8 mouse cellular contexts compared by ENCODE assay signal in the genomic region with DNA sequence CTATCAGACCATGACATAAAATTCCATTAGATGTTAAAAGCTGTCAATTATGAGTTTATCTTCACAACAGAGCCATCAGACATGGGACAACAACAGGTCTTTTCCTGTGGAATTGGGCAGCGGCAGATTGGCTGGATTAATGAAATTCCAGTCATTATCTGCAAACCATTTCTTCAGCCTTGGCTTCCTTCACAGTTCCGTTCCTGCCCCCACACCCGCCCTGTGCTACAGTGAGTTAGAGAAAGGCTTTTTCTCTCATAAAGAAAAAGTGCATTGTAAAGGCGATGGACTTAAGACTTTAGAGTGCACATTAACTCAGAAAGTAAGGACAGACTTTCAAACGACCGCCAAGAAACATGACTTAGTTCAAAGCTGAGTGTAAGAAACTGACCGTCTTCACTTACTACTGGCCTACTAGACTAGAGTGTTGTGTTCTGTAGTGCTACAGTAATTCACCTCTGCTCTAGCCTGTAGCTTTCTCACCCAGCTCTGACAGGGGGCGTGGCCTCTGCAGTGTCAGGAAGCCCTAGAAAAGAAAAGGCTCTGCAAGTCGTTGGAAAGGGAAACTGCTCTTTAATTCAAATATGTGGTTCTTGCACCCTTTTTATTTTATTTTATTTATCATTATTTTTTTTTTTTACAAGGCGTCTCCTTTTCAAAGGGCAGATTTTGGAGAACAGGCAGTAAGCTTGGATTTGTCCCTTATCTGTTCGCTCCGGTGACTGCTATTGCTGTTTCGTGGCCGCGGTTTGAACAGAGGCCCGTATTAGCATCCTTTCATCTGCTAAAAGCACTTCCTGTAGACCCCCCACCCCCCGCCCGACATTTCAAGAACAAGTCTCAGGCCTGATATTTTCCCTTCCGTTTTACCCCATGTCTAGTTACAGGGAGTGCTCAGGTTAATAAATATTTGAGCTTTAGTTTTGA. TPM values are rescaled to one million over a fixed set of nuclear protein-coding genes. Genes with fewer than 3 reads are reported as not detected.
DNase-seq lines count a peak whose midpoint lies in the region; ATAC-seq and TF ChIP-seq lines count a peak whose summit lies in the region.

No protein-coding gene starts in this region.

- ATAC-seq in heart, embryonic 13.5 days (ENCODE audit: extremely low read depth, insufficient number of reproducible peaks, low FRiP score, low TSS enrichment), result no peak
- peak; percentile 81 for ATAC-seq in kidney, embryonic 14.5 days (ENCODE audit: low FRiP score, low TSS enrichment)
- ATAC-seq in megakaryocyte progenitor cell, adult 5-6 weeks (replicated peaks; ENCODE audit: poor library complexity), result peak; percentile 82

- 28% methylated on average over 19 of the region's 19 CpGs for WGBS in heart, embryonic 13.5 days
- 41% methylated on average over 19 of the region's 19 CpGs for WGBS in kidney, embryonic 14.5 days

- H3K4me3 ChIP-seq in heart, embryonic 13.5 days, result peak overlapping the region; percentile 46
- H3K4me3 ChIP-seq in kidney, embryonic 14.5 days (ENCODE audit: low read length), result peak overlapping the region; percentile 9; the same call in 1 of the 2 replicates

- H3K9ac ChIP-seq in heart, embryonic 13.5 days, result peak overlapping the region; percentile 66
- no peak overlapping the region for H3K9ac ChIP-seq in kidney, embryonic 14.5 days (ENCODE audit: low read depth, low read length)

- H3K27me3 ChIP-seq in heart, embryonic 13.5 days (replicated peaks), result no peaks in the 10 kb centered on the region
- no peaks in the 10 kb centered on the region for H3K27me3 ChIP-seq in kidney, embryonic 14.5 days (ENCODE audit: control insufficient read depth, insufficient read depth, low read length)

- TF ChIP-seq CTCF in brain, embryonic 14.5 days (IDR thresholded peaks at IDR 0.05; ENCODE audit: borderline replicate concordance, extremely low read depth, insufficient read depth, insufficient read length), result no peak

- no peak for TF ChIP-seq POLR2A in brain, embryonic 14.5 days (IDR thresholded peaks at IDR 0.05; ENCODE audit: borderline replicate concordance, extremely low read depth, insufficient read depth, insufficient read length, poor library complexity, severe bottlenecking)

- peak overlapping the region; percentile 65 for H3K4me2 ChIP-seq in heart, embryonic 13.5 days
- H3K4me2 ChIP-seq in kidney, embryonic 14.5 days (replicated peaks; ENCODE audit: low read depth, low read length), result peak overlapping the region; percentile 21

- H3K36me3 ChIP-seq in heart, embryonic 13.5 days, result no peaks in the 10 kb centered on the region
- H3K36me3 ChIP-seq in kidney, embryonic 14.5 days (ENCODE audit: control insufficient read depth, insufficient read depth, low read length), result no peaks in the 10 kb centered on the region

- no peaks in the 10 kb centered on the region for H3K9me3 ChIP-seq in heart, embryonic 13.5 days
- peaks cover 3% of the 10 kb centered on the region; the same call in 1 of the 2 replicates for H3K9me3 ChIP-seq in kidney, embryonic 14.5 days (ENCODE audit: control insufficient read depth, low read length)

- DNase-seq in adrenal gland, postnatal 10 days, result peak; percentile 26
- no peak for DNase-seq in adrenal gland, postnatal 4 days (ENCODE audit: low spot score in 2 of 2)
- DNase-seq in brain, embryonic 14.5 days (ENCODE audit: low read depth), result peak; percentile 61
- DNase-seq in cerebellum, postnatal 25 days, result no peak
- DNase-seq in retina, embryonic 14.5 days (ENCODE audit: low spot score), result no peak

- H3K4me1 ChIP-seq in heart, embryonic 13.5 days, result peaks cover 14% of the 10 kb centered on the region
- no peaks in the 10 kb centered on the region for H3K4me1 ChIP-seq in kidney, embryonic 14.5 days (ENCODE audit: control insufficient read depth, insufficient read depth, low read length)

- peak overlapping the region; percentile 79 for H3K27ac ChIP-seq in heart, embryonic 13.5 days (replicated peaks)
- no peak overlapping the region; the same call in 1 of the 2 replicates for H3K27ac ChIP-seq in kidney, embryonic 14.5 days (ENCODE audit: low read depth, low read length)

RNA-seq across cellular contexts. Expression of a gene that starts 33.2 kb away (rescaled TPM):
- not detected for total RNA-seq in adrenal gland, postnatal 10 days (2021)
- under 1 TPM in 1 of 2 experiments, not detected in 1; 0.23 TPM for total RNA-seq in adrenal gland, postnatal 4 days (2021)
- not detected in 2 replicates for polyA plus RNA-seq in brain, embryonic 14.5 days (2012; rRNA removed)
- not detected in 2 replicates for polyA plus RNA-seq in heart, embryonic 13.5 days (2015; fragmentation: Nextera tagmentation; extraction: Ambion mirVana)
- polyA plus RNA-seq in kidney, embryonic 14.5 days (2014; fragmentation: Nextera tagmentation; extraction: Ambion mirVana), result not detected in 2 replicates
- total RNA-seq in megakaryocyte progenitor cell, adult 5-6 weeks (2015), result not detected in 2 replicates
- not detected in 2 replicates for total RNA-seq in megakaryocyte progenitor cell, adult 5-6 weeks (2017)

Comparison
In these comparisons a context has a peak if more than half of its experiments do, and no peak if none do; other contexts are left out.
1. DNase-seq: peak in adrenal gland, postnatal 10 days (single experiment) and brain, embryonic 14.5 days (single experiment); none in adrenal gland, postnatal 4 days (0 of 2), cerebellum, postnatal 25 days (0 of 2) and retina, embryonic 14.5 days (single experiment).